Mouse (Mus musculus) spleen, embryonic (tissue): ENCODE data around the gene Rad9a.

ENCODE experiments used
- CTCF ChIA-PET: fragments of 350-600 bp; sonication (Branson Sonifier 250); formaldehyde crosslinking; loops from one replicate; lab custom pipeline; 2022; lab: Charles Lee

The Rad9a gene

GRCm38 (mm10) chr19:4219943-4220342, 18.5 kb upstream of the Rad9a start:
- CTCF ChIA-PET, result interaction anchor here (0.6 to 0.7 kb wide), 2 partner anchors 141 to 1284 kb away, joined by 5 to 9 read pairs; no protein-coding TSS in a partner anchor

GRCm38 (mm10) chr19:4218784-4219183, 17.3 kb upstream of the Rad9a start:
- CTCF ChIA-PET, result interaction anchor here (0.5 to 2.3 kb wide), 5 partner anchors 10 to 149 kb away, joined by 3 to 14 read pairs (median 3); no protein-coding TSS in a partner anchor

- CTCF ChIA-PET, result interaction anchor here (0.5 to 2.3 kb wide), 5 partner anchors 10 to 643 kb away, joined by 3 to 14 read pairs (median 3); no protein-coding TSS in a partner anchor
These were observed 16.8 kb upstream of the Rad9a start for GRCm38 (mm10) chr19:4218293-4218692.

GRCm38 (mm10) chr19:4217855-4218254, 16.4 kb upstream of the Rad9a start:
- CTCF ChIA-PET, result interaction anchor here (0.6 to 2.3 kb wide), 6 partner anchors 9 to 643 kb away, joined by 3 to 14 read pairs (median 4); no protein-coding TSS in a partner anchor

- CTCF ChIA-PET, result interaction anchor here (0.6 to 2.3 kb wide), 7 partner anchors 10 to 118 kb away, joined by 3 to 19 read pairs (median 4); partner anchors contain the start of gene Pitpnm1
These were observed 15.7 kb upstream of the Rad9a start for GRCm38 (mm10) chr19:4217140-4217539.

- CTCF ChIA-PET, result interaction anchor here (1.5 to 1.7 kb wide), 2 partner anchors 14 to 117 kb away, joined by 8 to 19 read pairs; partner anchors contain the start of gene Pitpnm1
These were observed 14.7 kb upstream of the Rad9a start for GRCm38 (mm10) chr19:4216041-4216685.

GRCm38 (mm10) chr19:4215451-4215840, 14.0 kb upstream of the Rad9a start:
- CTCF ChIA-PET, result interaction anchor here (1.3 to 1.7 kb wide), 2 partner anchors 13 to 15 kb away, joined by 5 to 19 read pairs; no protein-coding TSS in a partner anchor

GRCm38 (mm10) chr19:4214771-4215450, 13.4 kb upstream of the Rad9a start:
- CTCF ChIA-PET, result interaction anchor here (1.3 kb wide), 1 partner anchor 13 kb away, joined by 5 read pairs; no protein-coding TSS in a partner anchor

GRCm38 (mm10) chr19:4214071-4214770, 12.8 kb upstream of the Rad9a start, which contains the start of the genes Clcf1 and AC109138.7:
Clcf1 (plus strand) TSS chr19:4214238.
AC109138.7 (plus strand) TSS chr19:4214357.
- CTCF ChIA-PET, result interaction anchor here (0.5 to 1.3 kb wide), 4 partner anchors 14 to 89 kb away, joined by 3 to 5 read pairs (median 4); no protein-coding TSS in a partner anchor

GRCm38 (mm10) chr19:4213524-4213974, 12.1 kb upstream of the Rad9a start:
- CTCF ChIA-PET, result interaction anchor here (0.5 to 2.3 kb wide), 4 partner anchors 16 to 89 kb away, joined by 3 to 6 read pairs (median 4); no protein-coding TSS in a partner anchor

GRCm38 (mm10) chr19:4211891-4212588, 10.6 kb upstream of the Rad9a start:
- CTCF ChIA-PET, result interaction anchor here (0.6 to 2.3 kb wide), 2 partner anchors 17 to 173 kb away, joined by 6 to 9 read pairs; no protein-coding TSS in a partner anchor

GRCm38 (mm10) chr19:4208563-4208962, 7.1 kb upstream of the Rad9a start:
- CTCF ChIA-PET, result interaction anchor here (1.6 kb wide), 1 partner anchor 20 kb away, joined by 7 read pairs; no protein-coding TSS in a partner anchor

GRCm38 (mm10) chr19:4206971-4207370, 5.5 kb upstream of the Rad9a start:
- CTCF ChIA-PET, result interaction anchor here (0.6 to 2.1 kb wide), 9 partner anchors 9 to 207 kb away, joined by 3 to 27 read pairs (median 5); partner anchors contain the start of gene Ppp1ca

GRCm38 (mm10) chr19:4204889-4205288, 3.4 kb upstream of the Rad9a start:
- CTCF ChIA-PET, result interaction anchor here (0.7 to 2.5 kb wide), 2 partner anchors 23 to 38 kb away, joined by 3 to 14 read pairs; no protein-coding TSS in a partner anchor

GRCm38 (mm10) chr19:4203604-4204326, 2.3 kb upstream of the Rad9a start:
- CTCF ChIA-PET, result interaction anchor here (0.6 to 2.5 kb wide), 2 partner anchors 24 to 50 kb away, joined by 3 to 14 read pairs; no protein-coding TSS in a partner anchor

- CTCF ChIA-PET, result interaction anchor here (2.5 kb wide), 1 partner anchor 25 kb away, joined by 14 read pairs; no protein-coding TSS in a partner anchor
These were observed 1.7 kb upstream of the Rad9a start for GRCm38 (mm10) chr19:4203148-4203547.

- CTCF ChIA-PET, result interaction anchor here (1.0 to 2.2 kb wide), 2 partner anchors 28 to 60 kb away, joined by 6 to 12 read pairs; no protein-coding TSS in a partner anchor
These were observed 687 bp upstream of the Rad9a start for GRCm38 (mm10) chr19:4202149-4202548.

GRCm38 (mm10) chr19:4197180-4197579, 4.3 kb downstream of the Rad9a start:
- CTCF ChIA-PET, result interaction anchor here (0.8 to 1.2 kb wide), 3 partner anchors 10 to 12 kb away, joined by 3 to 4 read pairs (median 4); no protein-coding TSS in a partner anchor

GRCm38 (mm10) chr19:4196548-4196947, 4.9 kb downstream of the Rad9a start:
- CTCF ChIA-PET, result interaction anchor here (0.8 to 1.0 kb wide), 2 partner anchors 12 to 27 kb away, joined by 3 read pairs; no protein-coding TSS in a partner anchor
